Mouse (Mus musculus) intestine, postnatal 0 days (tissue): Measurements from ENCODE around the gene Gm21312. TPM values are rescaled to one million over a fixed set of nuclear protein-coding genes. Genes with fewer than 3 reads are reported as not detected.
"Not testable (repeated sequence)": the region's sequence is repeated elsewhere in the genome, so short reads cannot be mapped to it uniquely, and the experiment has no call there.

ENCODE experiments used
- ATAC-seq: fragments of 200-750 bp; cut with Nextera tagmentation; 2 replicates; pipeline ENCODE4 v1.8.0; 2017; ENCODE audit warnings: mild to moderate bottlenecking, moderate TSS enrichment, moderate library complexity
- H3K27ac ChIP-seq: fragments of 300-500 bp; sonication (generic); 2 replicates; pipeline ENCODE4 v1.5.1; 2014; ENCODE audit warnings: mild to moderate bottlenecking, low read depth, low read length, moderate library complexity
- H3K27me3 ChIP-seq: fragments of 300-500 bp; sonication (generic); replicated peaks from 2 replicates; pipeline ENCODE4 v1.6.1; 2014; ENCODE audit warnings: low read length, mixed read lengths; ENCODE audit not compliant: control insufficient read depth, insufficient read depth
- H3K36me3 ChIP-seq: fragments of 300-500 bp; sonication (generic); 2 replicates; pipeline ENCODE4 v1.6.1; 2014; ENCODE audit warnings: mild to moderate bottlenecking, moderate library complexity; ENCODE audit not compliant: control insufficient read depth, insufficient read depth
- H3K4me1 ChIP-seq: fragments of 300-500 bp; sonication (generic); replicated peaks from 2 replicates; pipeline ENCODE4 v1.6.1; 2014; ENCODE audit warnings: antibody characterized with exemption, low read length, mixed read lengths; ENCODE audit not compliant: control insufficient read depth, insufficient read depth
- H3K4me2 ChIP-seq: fragments of 300-500 bp; sonication (generic); replicated peaks from 2 replicates; pipeline ENCODE4 v1.6.1; 2014; ENCODE audit warnings: low read depth, mild to moderate bottlenecking, moderate library complexity
- H3K4me3 ChIP-seq: fragments of 300-500 bp; sonication (generic); 2 replicates; pipeline ENCODE4 v1.5.1; 2014; ENCODE audit warnings: low read depth, low read length
- H3K9ac ChIP-seq: fragments of 300-500 bp; sonication (generic); 2 replicates; pipeline ENCODE4 v1.6.1; 2014; ENCODE audit warnings: mild to moderate bottlenecking, low read depth, low read length
- H3K9me3 ChIP-seq: fragments of 300-500 bp; sonication (generic); 2 replicates; pipeline ENCODE4 v1.6.1; 2016; ENCODE audit warnings: mixed run types; ENCODE audit not compliant: control insufficient read depth
- WGBS: fragments of 180-500 bp; shearing (Covaris S2); extraction: QIAGEN DNeasy Blood & Tissue Kit; methylation state at CpG from one replicate; pipeline ENCODE4 v1.1.7; 2014; 5-methylcytosine and 5-hydroxymethylcytosine counted together
- polyA plus RNA-seq: library from polyadenylated mRNA; unstranded; fragments of >200 nt; fragmentation: Nextera tagmentation; extraction: Ambion mirVana; gene quantifications from 2 replicates; pipeline ENCODE4 v1.2.1, GENCODE M21; 2015

Gene Gm21312
- polyA plus RNA-seq = not detected in 2 replicates

GRCm38 (mm10) chr10:104176724-104177123, at the start of gene Gm21312:
Gene Gm21312 (plus strand): TSS chr10:104177024.
- H3K4me1 ChIP-seq, H3K9ac ChIP-seq, H3K4me3 ChIP-seq, H3K9me3 ChIP-seq, H3K4me2 ChIP-seq, H3K36me3 ChIP-seq, H3K27me3 ChIP-seq, ATAC-seq, H3K27ac ChIP-seq: not testable (repeated sequence)
- WGBS = no CpG with 5 or more reads among the region's 3 CpGs

GRCm38 (mm10) chr10:104142687-104143086, 34.1 kb upstream of the Gm21312 start, which contains the start of gene Gm21293:
Gene Gm21293 (plus strand): TSS chr10:104142987.
- H3K27me3 ChIP-seq, H3K4me3 ChIP-seq, ATAC-seq, H3K9me3 ChIP-seq, H3K36me3 ChIP-seq, H3K27ac ChIP-seq, H3K4me1 ChIP-seq, H3K9ac ChIP-seq, H3K4me2 ChIP-seq: not testable (repeated sequence)
- WGBS = no CpG with 5 or more reads among the region's 3 CpGs

- no CpG with 5 or more reads among the region's 3 CpGs for WGBS
- H3K9ac ChIP-seq, H3K36me3 ChIP-seq, H3K4me2 ChIP-seq, ATAC-seq, H3K9me3 ChIP-seq, H3K4me1 ChIP-seq, H3K4me3 ChIP-seq, H3K27ac ChIP-seq, H3K27me3 ChIP-seq: not testable (repeated sequence)
These were observed 25.6 kb upstream of the Gm21312 start, which contains the start of gene Gm6763 for GRCm38 (mm10) chr10:104151197-104151596. Gene Gm6763 (plus strand): TSS chr10:104151497.

GRCm38 (mm10) chr10:104159706-104160105, 17.1 kb upstream of the Gm21312 start, which contains the start of gene Gm8764:
Gene Gm8764 (plus strand): TSS chr10:104160006.
- not testable (repeated sequence) for H3K27ac ChIP-seq, H3K27me3 ChIP-seq, H3K9me3 ChIP-seq, H3K36me3 ChIP-seq, ATAC-seq, H3K4me2 ChIP-seq, H3K4me3 ChIP-seq, H3K9ac ChIP-seq, H3K4me1 ChIP-seq
- WGBS = no CpG with 5 or more reads among the region's 3 CpGs

- no CpG with 5 or more reads among the region's 3 CpGs for WGBS
- not testable (repeated sequence) for H3K27ac ChIP-seq, H3K27me3 ChIP-seq, H3K9ac ChIP-seq, H3K36me3 ChIP-seq, ATAC-seq, H3K4me1 ChIP-seq, H3K4me2 ChIP-seq, H3K9me3 ChIP-seq, H3K4me3 ChIP-seq
These were observed 8.6 kb upstream of the Gm21312 start, which contains the start of gene Gm21304 for GRCm38 (mm10) chr10:104168215-104168614. Gene Gm21304 (plus strand): TSS chr10:104168515.

- WGBS = no CpG with 5 or more reads among the region's 3 CpGs
- H3K27ac ChIP-seq, ATAC-seq, H3K9ac ChIP-seq, H3K4me1 ChIP-seq, H3K4me2 ChIP-seq, H3K4me3 ChIP-seq, H3K36me3 ChIP-seq, H3K27me3 ChIP-seq, H3K9me3 ChIP-seq: not testable (repeated sequence)
These were observed 8.4 kb downstream of the Gm21312 start, which contains the start of gene Gm20765 for GRCm38 (mm10) chr10:104185233-104185632. Gene Gm20765 (plus strand): TSS chr10:104185533.

GRCm38 (mm10) chr10:104193742-104194141, 16.9 kb downstream of the Gm21312 start, which contains the start of gene Gm4340:
Gene Gm4340 (plus strand): TSS chr10:104194042.
- H3K9ac ChIP-seq, H3K27ac ChIP-seq, H3K36me3 ChIP-seq, H3K9me3 ChIP-seq, H3K4me1 ChIP-seq, ATAC-seq, H3K4me2 ChIP-seq, H3K4me3 ChIP-seq, H3K27me3 ChIP-seq: not testable (repeated sequence)
- WGBS = no CpG with 5 or more reads among the region's 3 CpGs
